Mouse (Mus musculus): ENCODE results near the gene Taok1.
"Not testable (repeated sequence)": the region's sequence is repeated elsewhere in the genome, so short reads cannot be mapped to it uniquely, and the experiment has no call there.

The Taok1 gene

GRCm38 (mm10) chr11:77607538-77608455, at the start of gene Taok1:
Gene Taok1 (minus strand): TSS chr11:77607815.
- peak; percentile 98 for DNase-seq (ENCODE audit: low read depth, low spot score)

- not testable (repeated sequence) for DNase-seq (ENCODE audit: low read depth, low spot score)
These were observed 46.0 kb upstream of the Taok1 start for GRCm38 (mm10) chr11:77653406-77654190.

GRCm38 (mm10) chr11:77652484-77652883, 44.9 kb upstream of the Taok1 start:
- no peak for DNase-seq (ENCODE audit: low read depth, low spot score)

- DNase-seq (ENCODE audit: low read depth, low spot score): no peak
These were observed 41.3 kb upstream of the Taok1 start for GRCm38 (mm10) chr11:77648878-77649277.

GRCm38 (mm10) chr11:77645481-77645880, 37.9 kb upstream of the Taok1 start:
- no peak for DNase-seq (ENCODE audit: low read depth, low spot score)

GRCm38 (mm10) chr11:77641390-77641789, 33.8 kb upstream of the Taok1 start:
- DNase-seq (ENCODE audit: low read depth, low spot score): no peak

- DNase-seq (ENCODE audit: low read depth, low spot score): peak; percentile 92
These were observed 22.6 kb upstream of the Taok1 start for GRCm38 (mm10) chr11:77630257-77630670.

- DNase-seq (ENCODE audit: low read depth, low spot score): peak; percentile 58
These were observed 21.9 kb upstream of the Taok1 start for GRCm38 (mm10) chr11:77629476-77629875.

- DNase-seq (ENCODE audit: low read depth, low spot score): no peak
These were observed 19.3 kb upstream of the Taok1 start for GRCm38 (mm10) chr11:77626596-77627535.

- DNase-seq (ENCODE audit: low read depth, low spot score): peak; percentile 82
These were observed 17.6 kb upstream of the Taok1 start for GRCm38 (mm10) chr11:77625061-77625855.

- no peak for DNase-seq (ENCODE audit: low read depth, low spot score)
These were observed 16.9 kb upstream of the Taok1 start for GRCm38 (mm10) chr11:77624441-77625060.

GRCm38 (mm10) chr11:77624002-77624401, 16.4 kb upstream of the Taok1 start:
- no peak for DNase-seq (ENCODE audit: low read depth, low spot score)

- no peak for DNase-seq (ENCODE audit: low read depth, low spot score)
These were observed 14.4 kb upstream of the Taok1 start for GRCm38 (mm10) chr11:77621902-77622535.

- no peak for DNase-seq (ENCODE audit: low read depth, low spot score)
These were observed 7.5 kb upstream of the Taok1 start for GRCm38 (mm10) chr11:77615084-77615624.

GRCm38 (mm10) chr11:77606835-77607537, 629 bp downstream of the Taok1 start:
- peak; percentile 55 for DNase-seq (ENCODE audit: low read depth, low spot score)

GRCm38 (mm10) chr11:77606469-77606834, 1.2 kb downstream of the Taok1 start:
- DNase-seq (ENCODE audit: low read depth, low spot score): no peak

GRCm38 (mm10) chr11:77597266-77597665, 10.3 kb downstream of the Taok1 start:
- no peak for DNase-seq (ENCODE audit: low read depth, low spot score)

- DNase-seq (ENCODE audit: low read depth, low spot score): no peak
These were observed 16.2 kb downstream of the Taok1 start for GRCm38 (mm10) chr11:77591388-77591787.

- no peak for DNase-seq (ENCODE audit: low read depth, low spot score)
These were observed 16.8 kb downstream of the Taok1 start for GRCm38 (mm10) chr11:77590801-77591200.

Measured in CD4-positive, CD25-positive, alpha-beta regulatory T cell, adult 2 months (primary cell).